Mouse (Mus musculus): ENCODE data around the gene A830005F24Rik.

The A830005F24Rik gene

GRCm38 (mm10) chr13:48544867-48545266, 31.5 kb downstream of the A830005F24Rik start:
- DNase-seq (ENCODE audit: low spot score in 2 of 2): no peak

- peak; percentile 93 to 94 for DNase-seq (ENCODE audit: low spot score in 2 of 2)
Observed at GRCm38 (mm10) chr13:48545476-48546281, 32.3 kb downstream of the A830005F24Rik start.

GRCm38 (mm10) chr13:48546330-48546917, 33.1 kb downstream of the A830005F24Rik start:
- DNase-seq (ENCODE audit: low spot score in 2 of 2): peak; percentile 100

- DNase-seq (ENCODE audit: low spot score in 2 of 2): no peak
Observed at GRCm38 (mm10) chr13:48547623-48548022, 34.3 kb downstream of the A830005F24Rik start.

- DNase-seq (ENCODE audit: low spot score in 2 of 2): no peak
Observed at GRCm38 (mm10) chr13:48548296-48548695, 34.9 kb downstream of the A830005F24Rik start.

- DNase-seq (ENCODE audit: low spot score in 2 of 2): peak; percentile 81 to 84
Observed at GRCm38 (mm10) chr13:48552181-48553090, 39.1 kb downstream of the A830005F24Rik start.

- no peak for DNase-seq (ENCODE audit: low spot score in 2 of 2)
Observed at GRCm38 (mm10) chr13:48553511-48553910, 40.1 kb downstream of the A830005F24Rik start.

- no peak for DNase-seq (ENCODE audit: low spot score in 2 of 2)
Observed at GRCm38 (mm10) chr13:48554552-48554951, 41.2 kb downstream of the A830005F24Rik start.

- no peak for DNase-seq (ENCODE audit: low spot score in 2 of 2)
Observed at GRCm38 (mm10) chr13:48555976-48556375, 42.6 kb downstream of the A830005F24Rik start.

GRCm38 (mm10) chr13:48561481-48561880, 48.1 kb downstream of the A830005F24Rik start:
- no peak for DNase-seq (ENCODE audit: low spot score in 2 of 2)

- no peak for DNase-seq (ENCODE audit: low spot score in 2 of 2)
Observed at GRCm38 (mm10) chr13:48562336-48562735, 49.0 kb downstream of the A830005F24Rik start.

Measured in frontal cortex, postnatal 14 days (tissue).